Mouse (Mus musculus) midbrain, embryonic 16.5 days (tissue): ENCODE measurements around the gene Mfn1. TPM values are rescaled to one million over a fixed set of nuclear protein-coding genes. Genes with fewer than 3 reads are reported as not detected.
A peak's percentile ranks its signal among the peaks of the same experiment; 100 is the strongest.

Experiments
- ATAC-seq: fragments of 200-750 bp; cut with Nextera tagmentation; 2 replicates; pipeline ENCODE4 v1.8.0; 2017; ENCODE audit warnings: moderate TSS enrichment
- H3K27ac ChIP-seq: fragments of 300-500 bp; sonication (generic); 2 replicates; pipeline ENCODE4 v1.5.1; 2014; ENCODE audit warnings: mild to moderate bottlenecking, low read length, mixed read lengths
- H3K27me3 ChIP-seq: fragments of 300-500 bp; sonication (generic); 2 replicates; pipeline ENCODE4 v1.6.1; 2014; ENCODE audit warnings: low read depth, low read length, mixed read lengths; ENCODE audit not compliant: control insufficient read depth, insufficient read depth
- H3K36me3 ChIP-seq: fragments of 300-500 bp; sonication (generic); 2 replicates; pipeline ENCODE4 v1.6.1; 2014; ENCODE audit warnings: mild to moderate bottlenecking, low read length, moderate library complexity, mixed read lengths; ENCODE audit not compliant: control insufficient read depth, insufficient read depth
- H3K4me1 ChIP-seq: fragments of 300-500 bp; sonication (generic); 2 replicates; pipeline ENCODE4 v1.6.1; 2014; ENCODE audit warnings: mild to moderate bottlenecking, low read length, mixed read lengths; ENCODE audit not compliant: control insufficient read depth, insufficient read depth
- H3K4me2 ChIP-seq: fragments of 300-500 bp; sonication (generic); 2 replicates; pipeline ENCODE4 v1.6.1; 2014; ENCODE audit warnings: mild to moderate bottlenecking, low read length, mixed read lengths
- H3K4me3 ChIP-seq: fragments of 300-500 bp; sonication (generic); 2 replicates; pipeline ENCODE4 v1.5.1; 2014; ENCODE audit warnings: low read depth, mild to moderate bottlenecking, low read length, moderate library complexity, mixed read lengths
- H3K9ac ChIP-seq: fragments of 300-500 bp; sonication (generic); 2 replicates; pipeline ENCODE4 v1.6.1; 2014; ENCODE audit warnings: low read depth, low read length, mixed read lengths
- H3K9me3 ChIP-seq: fragments of 300-500 bp; sonication (generic); replicated peaks from 2 replicates; pipeline ENCODE4 v1.6.1; 2014; ENCODE audit warnings: mild to moderate bottlenecking, low read length, mixed read lengths; ENCODE audit not compliant: control insufficient read depth, poor library complexity, severe bottlenecking
- WGBS: fragments of 180-500 bp; shearing (Covaris S2); extraction: QIAGEN DNeasy Blood & Tissue Kit; methylation state at CpG from one replicate; pipeline ENCODE4 v1.1.7; 2014; 5-methylcytosine and 5-hydroxymethylcytosine counted together
- polyA plus RNA-seq: library from polyadenylated mRNA; unstranded; fragments of >200 nt; fragmentation: Nextera tagmentation; extraction: Ambion mirVana; gene quantifications from 2 replicates; pipeline ENCODE4 v1.2.1, GENCODE M21; 2015

Gene Mfn1
- polyA plus RNA-seq, 1 experiment from 2014 or later: 43.5 TPM

- Histone ChIP-seq H3K4me3 (peak within 1 kb of the TSS; percentile 91), H3K9ac (peak within 1 kb of the TSS; percentile 95), H3K36me3 (no peaks in the 10 kb centered on the region), H3K4me1 (peaks cover 25% of the 10 kb centered on the region), H3K27ac (peak within 1 kb of the TSS; percentile 84), H3K9me3 (no peaks in the 10 kb centered on the region), H3K27me3 (no peaks in the 10 kb centered on the region), H3K4me2 (peak within 1 kb of the TSS; percentile 60)
- 4% methylated on average over 24 of the region's 24 CpGs for WGBS
- ATAC-seq: peak; percentile 32; the same call in 1 of the 2 replicates
These were observed 19.5 kb upstream of the Mfn1 start, which contains the start of gene Zfp639 for GRCm38 (mm10) chr3:32509496-32510374. Gene Zfp639 (plus strand): TSS chr3:32510259.

GRCm38 (mm10) chr3:32510375-32511190 is 18.7 kb upstream of the Mfn1 start:
- peak overlapping the region; percentile 60 for H3K4me2 ChIP-seq
- peak overlapping the region; percentile 95 for H3K9ac ChIP-seq
- ATAC-seq: peak; percentile 89
- H3K27me3 ChIP-seq: no peaks in the 10 kb centered on the region
- H3K36me3 ChIP-seq: peaks cover 1% of the 10 kb centered on the region; the same call in 1 of the 2 replicates
- WGBS: under 1% methylated on average over 54 of the region's 69 CpGs
- no peaks in the 10 kb centered on the region for H3K9me3 ChIP-seq
- H3K27ac ChIP-seq: peak overlapping the region; percentile 84
- peaks cover 25% of the 10 kb centered on the region for H3K4me1 ChIP-seq
- H3K4me3 ChIP-seq: peak overlapping the region; percentile 91

GRCm38 (mm10) chr3:32511191-32511550 is 18.1 kb upstream of the Mfn1 start:
- peak overlapping the region; percentile 60 for H3K4me2 ChIP-seq
- peak overlapping the region; percentile 91 for H3K4me3 ChIP-seq
- peaks cover 4% of the 10 kb centered on the region; the same call in 1 of the 2 replicates for H3K36me3 ChIP-seq
- no peaks in the 10 kb centered on the region for H3K9me3 ChIP-seq
- peak overlapping the region; percentile 95 for H3K9ac ChIP-seq
- 4% methylated on average over 13 of the region's 13 CpGs for WGBS
- ATAC-seq: no peak
- peak overlapping the region; percentile 84 for H3K27ac ChIP-seq
- peaks cover 25% of the 10 kb centered on the region for H3K4me1 ChIP-seq
- H3K27me3 ChIP-seq: no peaks in the 10 kb centered on the region

- Histone ChIP-seq H3K4me1 (peaks cover 25% of the 10 kb centered on the region), H3K9me3 (no peaks in the 10 kb centered on the region), H3K4me2 (no peak overlapping the region), H3K27ac (no peak overlapping the region), H3K36me3 (peaks cover 8% of the 10 kb centered on the region), H3K4me3 (no peak overlapping the region), H3K9ac (no peak overlapping the region), H3K27me3 (no peaks in the 10 kb centered on the region)
- no peak for ATAC-seq
- 92% methylated on average over 7 of the region's 7 CpGs for WGBS
These were observed 16.5 kb upstream of the Mfn1 start for GRCm38 (mm10) chr3:32512686-32513284.

GRCm38 (mm10) chr3:32513528-32513927 is 15.7 kb upstream of the Mfn1 start:
- Histone ChIP-seq H3K36me3 (peaks cover 10% of the 10 kb centered on the region), H3K27ac (no peak overlapping the region), H3K27me3 (no peaks in the 10 kb centered on the region), H3K9ac (no peak overlapping the region), H3K4me2 (no peak overlapping the region), H3K9me3 (no peaks in the 10 kb centered on the region), H3K4me1 (peaks cover 25% of the 10 kb centered on the region), H3K4me3 (no peak overlapping the region)
- ATAC-seq: no peak

GRCm38 (mm10) chr3:32527181-32527580 is 2.1 kb upstream of the Mfn1 start:
- ATAC-seq: no peak
- no peaks in the 10 kb centered on the region for H3K27me3 ChIP-seq
- H3K9me3 ChIP-seq: no peaks in the 10 kb centered on the region
- 93% methylated on average over 4 of the region's 4 CpGs for WGBS
- H3K27ac ChIP-seq: no peak overlapping the region
- no peak overlapping the region for H3K4me2 ChIP-seq
- no peak overlapping the region for H3K9ac ChIP-seq
- H3K4me3 ChIP-seq: no peak overlapping the region
- H3K4me1 ChIP-seq: peaks cover 13% of the 10 kb centered on the region
- peaks cover 22% of the 10 kb centered on the region for H3K36me3 ChIP-seq

- no peak for ATAC-seq
- H3K9ac ChIP-seq: peak overlapping the region; percentile 79; the same call in 1 of the 2 replicates
- H3K36me3 ChIP-seq: peaks cover 12% of the 10 kb centered on the region; the same call in 1 of the 2 replicates
- WGBS: 15% methylated on average over 5 of the region's 5 CpGs
- H3K4me2 ChIP-seq: peak overlapping the region; percentile 76
- H3K9me3 ChIP-seq: no peaks in the 10 kb centered on the region
- peak overlapping the region; percentile 85 for H3K27ac ChIP-seq
- H3K4me1 ChIP-seq: peaks cover 13% of the 10 kb centered on the region
- no peaks in the 10 kb centered on the region for H3K27me3 ChIP-seq
- H3K4me3 ChIP-seq: peak overlapping the region; percentile 90
These were observed 776 bp downstream of the Mfn1 start for GRCm38 (mm10) chr3:32530041-32530440.

GRCm38 (mm10) chr3:32535692-32536091 is 6.4 kb downstream of the Mfn1 start:
- Histone ChIP-seq H3K9ac (no peak overlapping the region), H3K4me3 (no peak overlapping the region), H3K36me3 (peaks cover 27% of the 10 kb centered on the region; the same call in 1 of the 2 replicates), H3K9me3 (no peaks in the 10 kb centered on the region), H3K27me3 (no peaks in the 10 kb centered on the region), H3K27ac (no peak overlapping the region), H3K4me2 (no peak overlapping the region), H3K4me1 (peaks cover 6% of the 10 kb centered on the region; the same call in 1 of the 2 replicates)
- ATAC-seq: no peak
- 74% methylated on average over 1 of the region's 1 CpGs for WGBS
